Mouse (Mus musculus) heart, postnatal 4 days (tissue): ENCODE measurements around the gene Gnb5. TPM values are rescaled to one million over a fixed set of nuclear protein-coding genes. Genes with fewer than 3 reads are reported as not detected.
"Not testable (repeated sequence)": the region's sequence is repeated elsewhere in the genome, so short reads cannot be mapped to it uniquely, and the experiment has no call there.

ENCODE experiments used
- DNase-seq: peaks from one replicate; pipeline ENCODE4 v3.0.0; 2021
- total RNA-seq, 2 experiments: library from RNA; stranded (reverse); gene quantifications; 2 replicates each; pipeline ENCODE4 v1.2.3; 2021

The Gnb5 gene
- total RNA-seq, 2 experiments from 2014 or later: 41.6 to 43.1 TPM

GRCm38 (mm10) chr9:75361699-75362098 is 55.6 kb downstream of the Gnb5 start:
- peak; percentile 86 for DNase-seq

GRCm38 (mm10) chr9:75362201-75362600 is 56.1 kb downstream of the Gnb5 start:
- DNase-seq: no peak

GRCm38 (mm10) chr9:75363001-75363400 is 56.9 kb downstream of the Gnb5 start:
- no peak for DNase-seq

DNA sequence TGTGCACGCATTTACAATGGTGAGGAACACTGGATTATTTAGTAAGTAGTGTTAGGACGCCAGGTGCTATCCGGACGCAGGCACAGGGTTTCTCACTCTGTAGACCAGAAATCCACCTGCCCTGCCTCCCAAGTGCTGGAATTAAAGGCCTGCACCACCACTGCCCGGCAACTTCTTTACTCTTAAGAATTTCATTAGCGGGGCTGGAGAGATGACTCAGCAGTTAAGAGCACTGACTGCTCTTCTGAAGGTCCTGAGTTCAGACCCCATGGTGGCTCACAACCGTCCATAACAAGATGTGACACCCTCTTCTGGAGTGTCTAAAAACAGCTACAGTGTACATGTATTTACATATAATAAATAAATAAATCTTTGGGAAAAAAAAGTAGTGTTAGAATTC is 57.6 kb downstream of the Gnb5 start:
- DNase-seq: not testable (repeated sequence)

DNA sequence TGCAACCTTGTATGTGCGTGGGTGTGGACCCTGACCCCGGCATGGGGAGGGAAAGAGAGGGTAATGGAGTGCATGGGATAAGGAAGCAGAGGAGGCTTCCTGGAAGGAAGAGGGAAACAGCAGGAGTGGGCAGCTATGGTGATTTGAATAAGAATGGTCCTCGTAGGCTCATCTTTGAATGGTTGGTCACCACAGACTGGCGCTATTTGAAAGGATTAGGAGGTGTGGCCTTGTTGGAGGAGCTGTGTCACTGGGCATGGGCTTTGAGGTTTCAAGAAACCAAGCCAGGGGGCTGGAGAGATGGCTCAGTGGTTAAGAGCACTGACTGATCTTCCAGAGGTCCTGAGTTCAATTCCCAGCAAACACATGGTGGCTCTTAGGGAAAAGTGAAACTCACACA is 59.1 kb downstream of the Gnb5 start:
- DNase-seq: no peak

DNA sequence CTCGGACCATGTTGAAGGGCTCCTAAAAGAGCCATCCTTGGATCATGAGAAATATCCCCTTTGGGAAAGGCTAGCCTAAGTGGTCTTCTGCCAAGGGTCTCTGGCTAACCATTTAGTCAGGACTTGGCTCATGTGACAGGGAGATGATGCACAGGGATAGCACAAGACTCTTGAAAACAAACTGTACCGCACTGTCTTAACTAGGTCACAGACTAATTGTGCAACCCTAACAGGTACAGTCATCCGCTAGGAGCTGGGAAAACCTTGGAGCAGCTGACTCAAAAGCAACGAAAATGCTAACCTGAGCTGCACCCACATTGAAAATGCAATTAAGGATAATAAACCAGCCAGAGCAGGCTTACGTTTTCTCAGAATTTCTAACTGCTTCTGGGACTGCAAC is 60.1 kb downstream of the Gnb5 start:
- no peak for DNase-seq

DNA sequence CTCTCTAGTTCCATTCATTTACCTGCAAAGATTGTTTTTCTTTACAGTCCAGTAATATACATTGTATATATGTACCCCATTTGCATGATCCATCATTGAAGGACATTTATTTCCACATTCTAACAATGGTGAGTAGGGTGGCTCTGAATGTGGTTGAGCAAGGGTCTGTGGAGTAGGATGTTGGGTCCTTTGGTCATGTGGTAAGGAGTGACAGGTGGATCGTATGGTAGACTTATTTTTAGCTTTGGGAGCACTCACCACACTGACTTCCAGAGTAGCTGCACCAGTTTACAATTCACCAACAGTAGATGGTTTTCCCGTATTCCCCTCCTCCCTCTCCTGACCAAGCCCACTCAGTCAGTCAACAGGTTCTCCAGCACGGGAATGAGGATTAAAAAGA is 62.7 kb downstream of the Gnb5 start:
- no peak for DNase-seq

DNA sequence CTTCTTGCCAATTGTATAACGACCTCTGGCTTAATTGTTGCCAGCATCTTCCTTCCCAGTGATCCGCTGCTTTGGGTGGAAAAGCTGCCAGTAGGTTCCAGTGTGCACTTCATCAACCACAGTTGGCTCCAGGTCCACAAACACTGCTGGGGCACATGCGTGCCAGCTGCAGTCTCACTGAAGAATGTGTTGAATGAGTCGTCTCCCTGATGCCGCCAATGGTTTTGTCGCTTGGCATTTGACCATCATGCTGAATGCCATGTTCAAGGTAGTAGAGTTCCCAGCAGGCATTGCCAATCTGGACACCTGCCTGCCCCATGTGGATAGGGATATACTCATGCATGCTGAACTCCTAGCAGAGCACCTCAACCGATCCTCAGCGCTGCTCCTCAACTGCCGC is 69.5 kb downstream of the Gnb5 start:
- DNase-seq: no peak

- DNase-seq: no peak
Measured at GRCm38 (mm10) chr9:75376428-75376827, 70.3 kb downstream of the Gnb5 start.

DNA sequence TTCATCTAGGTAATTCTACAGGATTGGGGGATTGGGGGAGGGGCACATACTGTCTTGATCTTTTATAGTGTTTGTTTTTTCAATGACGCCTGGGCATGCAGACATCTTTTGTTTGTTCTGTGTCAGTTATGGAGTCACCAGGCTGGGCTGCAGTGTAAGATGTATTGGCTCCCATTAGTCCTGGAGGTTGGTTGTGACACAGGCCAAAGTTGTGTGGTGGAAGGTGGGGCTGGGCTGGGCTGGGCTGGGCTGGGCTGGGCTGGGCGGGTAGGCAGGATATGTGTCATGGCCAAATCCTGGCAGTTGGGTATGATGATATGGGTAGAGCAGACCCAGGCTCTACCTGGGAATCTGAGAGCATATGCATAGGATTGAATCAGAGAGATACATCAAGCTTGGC is 72.7 kb downstream of the Gnb5 start:
- DNase-seq: no peak

- no peak for DNase-seq
Measured at GRCm38 (mm10) chr9:75382825-75383224, 76.7 kb downstream of the Gnb5 start.

DNA sequence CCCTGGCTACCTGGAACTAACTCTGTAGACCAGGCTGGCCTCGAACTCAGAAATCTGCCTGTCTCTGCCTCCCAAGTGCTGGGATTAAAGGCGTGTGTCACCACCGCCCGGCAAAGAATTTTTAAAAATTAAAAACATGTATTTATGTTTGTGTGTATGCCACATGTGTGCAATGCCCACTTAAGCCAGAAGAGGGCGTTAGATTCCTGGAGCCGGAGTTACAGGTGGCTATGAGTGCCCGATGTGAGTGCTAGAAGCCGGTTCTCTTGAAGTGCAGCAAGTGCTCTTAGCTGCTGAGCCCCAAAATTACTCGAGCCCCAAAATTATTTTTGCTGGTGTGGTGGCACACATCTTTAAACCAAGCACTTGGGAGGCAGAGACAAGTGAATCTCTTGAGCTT is 77.7 kb downstream of the Gnb5 start:
- DNase-seq: no peak

- no peak for DNase-seq
Measured at GRCm38 (mm10) chr9:75384337-75384962, 78.4 kb downstream of the Gnb5 start.

DNA sequence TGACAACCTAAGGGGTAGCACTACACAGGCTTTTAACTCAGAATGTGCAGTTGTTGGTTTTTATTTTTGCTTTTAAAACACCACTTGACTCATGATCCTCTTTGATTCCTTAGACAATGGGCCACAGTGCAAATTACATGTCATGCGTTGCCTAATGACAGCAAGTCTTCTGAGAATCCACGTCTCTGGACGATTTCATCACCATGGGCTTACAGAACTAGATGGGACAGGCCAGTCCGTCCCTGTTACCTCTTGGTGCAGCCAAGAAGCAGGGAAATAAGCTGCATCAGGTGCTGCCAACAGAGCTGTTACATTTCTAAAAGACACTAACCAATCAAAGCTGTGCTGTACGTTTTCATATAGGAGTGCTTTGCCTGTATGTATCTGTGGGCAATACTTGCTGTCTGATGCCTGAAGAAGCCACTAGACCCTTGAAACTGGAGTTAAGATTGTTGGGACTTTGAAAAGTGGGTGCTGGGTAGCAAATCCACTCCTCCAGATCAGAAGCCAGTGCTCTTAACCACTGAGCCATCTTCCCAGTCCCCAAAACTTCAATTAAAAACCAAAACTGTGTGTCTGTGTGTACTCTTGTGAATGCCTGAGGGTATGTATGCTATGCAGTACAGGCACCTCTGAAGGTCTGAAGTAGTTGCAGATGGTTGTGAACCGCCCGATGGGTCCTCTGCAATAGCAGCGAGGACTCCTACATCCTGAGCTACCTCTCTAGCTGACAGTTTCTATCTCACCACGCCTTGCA is 79.3 kb downstream of the Gnb5 start:
- DNase-seq: no peak

DNA sequence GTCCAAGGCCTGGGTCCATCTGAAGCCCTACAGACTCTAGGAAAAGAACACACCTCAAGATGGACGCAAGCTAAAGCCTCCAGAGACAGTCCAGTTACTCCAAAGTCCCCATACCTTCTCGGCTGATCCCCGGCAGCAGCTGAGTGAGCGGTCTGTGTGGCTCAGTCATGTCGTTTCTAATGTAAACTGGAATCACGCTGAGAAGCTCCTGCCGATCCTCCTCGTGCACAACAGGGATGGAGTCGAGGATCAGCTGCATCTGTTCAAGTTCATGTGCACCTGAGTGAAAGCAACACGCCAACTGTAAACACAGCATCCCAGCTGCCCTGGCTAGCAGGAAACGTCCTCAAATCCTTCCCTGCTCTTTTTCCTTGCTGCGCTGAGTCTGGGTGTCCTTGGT is 87.2 kb downstream of the Gnb5 start:
- no peak for DNase-seq

Other genes with a start within 250 kb of the Gnb5 start
- gene Myo5a, start 235.3 kb upstream of the Gnb5 start, total RNA-seq: 10 to 100 TPM; 23.9 to 24.6 TPM
- gene Myo5c, start 74.3 kb upstream of the Gnb5 start, total RNA-seq: 1 to 10 TPM; 3.6 to 5.5 TPM
- under 1 TPM in 1 of 2 experiments, not detected in 1; 0.21 TPM for gene Bcl2l10, start 41.5 kb downstream of the Gnb5 start, total RNA-seq
- 10 to 100 TPM; 59.7 to 60.7 TPM for gene Mapk6, start 103.7 kb downstream of the Gnb5 start, total RNA-seq
- gene Leo1, start 135.2 kb downstream of the Gnb5 start, total RNA-seq: 10 to 100 TPM; 23.1 to 25.4 TPM